Mouse (Mus musculus) hematopoietic stem cell, adult 5-6 weeks (primary cell): Measurements from ENCODE around the gene Grik5. TPM values are rescaled to one million over a fixed set of nuclear protein-coding genes. Genes with fewer than 3 reads are reported as not detected.

ENCODE experiments used
- ATAC-seq, 2 experiments: fragments of 125-278 bp in 1 of 2; replicated peaks in 1 of 2; 2 replicates each; pipeline ENCODE4 v1.8.0; 2016 to 2017; ENCODE audit warnings: inconsistent platforms in 2 of 2, mild to moderate bottlenecking in 2 of 2, moderate number of reproducible peaks in 2 of 2, low read depth in 1 of 2, moderate TSS enrichment in 1 of 2; ENCODE audit not compliant: low FRiP score in 2 of 2, poor library complexity in 2 of 2, severe bottlenecking in 2 of 2, insufficient read depth in 1 of 2, low TSS enrichment in 1 of 2
- total RNA-seq: library from RNA; stranded (forward); fragments of 172-1452, 232-1000 nt; gene quantifications from 2 replicates; pipeline ENCODE4 v1.2.3, GENCODE M21; 2017

Grik5 gene
- 11.4 and 36.2 TPM in 2 replicates for total RNA-seq

DNA sequence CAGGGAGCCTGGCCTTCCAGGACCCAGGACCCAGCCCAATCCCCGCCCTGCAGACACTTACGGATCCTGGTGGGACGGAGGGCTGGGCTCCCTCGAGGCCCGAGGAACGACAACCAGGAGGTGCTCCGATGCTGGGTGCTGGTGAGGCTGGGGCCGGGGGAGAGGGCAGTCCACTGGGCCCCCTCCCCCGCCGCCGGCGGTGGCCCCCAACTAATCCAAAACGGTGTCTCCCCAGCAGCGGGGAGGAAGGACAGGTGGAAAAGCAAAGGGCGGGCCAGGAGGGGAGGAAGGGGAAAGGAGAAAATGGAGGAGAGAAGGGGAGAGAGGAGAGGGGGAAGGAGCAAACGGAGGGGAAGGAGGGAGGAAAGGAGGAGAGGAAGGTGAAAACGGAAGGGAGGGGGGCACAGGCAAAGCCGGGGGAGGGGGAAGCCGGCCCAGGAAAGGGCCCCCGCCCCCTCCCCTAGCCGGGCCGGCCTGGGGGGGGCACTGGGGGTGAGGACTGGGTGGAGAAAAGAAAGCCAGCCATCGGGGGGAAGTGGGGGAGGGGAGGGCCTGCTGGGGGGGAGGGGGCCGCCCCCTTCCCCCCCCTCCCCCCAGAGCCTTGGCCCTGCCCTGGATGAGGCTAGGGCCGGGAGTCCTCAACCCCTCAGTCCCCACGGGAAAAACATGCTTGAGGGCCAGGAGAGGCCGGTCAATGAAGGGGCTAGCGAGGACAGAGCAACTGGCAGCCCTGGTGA, at the start of gene Grik5, which contains the start of gene Zfp574:
Grik5 (minus strand) TSS at position 368 of the 737 bp plus-strand sequence.
Zfp574 (plus strand) TSS at position 589 of the 737 bp plus-strand sequence.
- ATAC-seq = no peak

DNA sequence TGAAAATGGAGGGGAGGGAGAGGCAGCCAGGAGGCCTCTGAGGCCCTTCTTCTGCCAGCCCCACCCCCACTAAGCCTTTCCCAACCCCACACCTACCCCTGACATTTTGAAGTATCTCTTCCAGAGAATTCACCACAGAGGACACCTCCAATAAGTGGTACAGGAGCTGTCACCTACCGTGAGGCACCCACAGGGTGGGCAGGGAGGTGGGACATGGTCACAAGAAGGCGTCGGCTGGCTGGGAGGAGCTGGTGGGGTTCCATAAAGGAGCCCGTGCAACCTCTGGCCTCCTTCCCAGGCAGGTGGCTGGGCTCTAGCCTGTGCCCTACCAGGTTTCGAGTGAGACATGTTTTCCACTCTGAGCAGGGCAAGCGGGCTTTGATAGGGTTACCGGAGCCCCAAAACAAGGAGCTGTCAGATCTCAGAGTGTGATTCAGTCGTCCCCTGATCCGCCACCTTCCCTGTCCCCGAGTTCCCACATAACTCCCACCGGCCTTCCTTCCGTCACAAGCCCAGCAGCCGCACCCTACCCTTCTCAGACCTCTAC, 49.2 kb upstream of the Grik5 start:
- ATAC-seq = no peak

DNA sequence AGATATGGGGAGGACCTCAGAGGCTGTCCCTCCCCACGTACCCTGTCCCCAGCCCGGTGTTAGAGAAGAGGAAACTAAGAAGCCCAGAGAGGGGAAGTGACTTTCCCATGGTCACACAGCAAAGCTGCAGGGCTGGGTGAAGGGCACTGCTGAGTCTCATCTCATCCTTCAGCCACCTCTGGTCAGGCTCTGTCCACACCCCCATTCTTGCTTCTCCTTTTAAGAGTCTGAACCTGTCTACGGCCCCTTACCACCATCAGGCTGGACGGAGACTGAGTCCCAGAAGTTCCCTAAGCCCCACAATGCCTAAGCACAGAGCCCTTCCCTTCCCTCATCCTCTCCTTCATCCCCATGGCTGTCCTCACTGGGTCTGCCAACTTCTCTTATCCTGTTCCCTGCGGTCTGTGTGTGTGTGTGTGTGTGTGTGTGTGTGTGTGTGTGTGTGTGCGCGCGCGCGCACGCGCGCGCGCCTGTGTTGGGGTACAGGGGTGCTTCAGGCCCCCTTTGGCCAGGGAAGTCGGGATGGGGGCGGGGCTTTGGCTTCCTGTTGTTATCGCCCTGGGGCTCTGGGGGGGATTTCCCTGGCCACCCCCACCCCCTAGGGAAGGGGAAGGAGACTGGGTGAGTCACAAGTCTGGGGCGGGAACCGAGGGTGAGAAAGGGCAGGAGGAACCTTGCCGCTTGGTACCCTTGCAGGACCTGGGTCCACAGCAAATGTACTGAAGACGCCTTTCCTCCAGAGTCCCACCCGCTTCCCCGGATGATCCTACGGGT, 48.1 kb upstream of the Grik5 start:
- peak; percentile 81 to 86 for ATAC-seq

DNA sequence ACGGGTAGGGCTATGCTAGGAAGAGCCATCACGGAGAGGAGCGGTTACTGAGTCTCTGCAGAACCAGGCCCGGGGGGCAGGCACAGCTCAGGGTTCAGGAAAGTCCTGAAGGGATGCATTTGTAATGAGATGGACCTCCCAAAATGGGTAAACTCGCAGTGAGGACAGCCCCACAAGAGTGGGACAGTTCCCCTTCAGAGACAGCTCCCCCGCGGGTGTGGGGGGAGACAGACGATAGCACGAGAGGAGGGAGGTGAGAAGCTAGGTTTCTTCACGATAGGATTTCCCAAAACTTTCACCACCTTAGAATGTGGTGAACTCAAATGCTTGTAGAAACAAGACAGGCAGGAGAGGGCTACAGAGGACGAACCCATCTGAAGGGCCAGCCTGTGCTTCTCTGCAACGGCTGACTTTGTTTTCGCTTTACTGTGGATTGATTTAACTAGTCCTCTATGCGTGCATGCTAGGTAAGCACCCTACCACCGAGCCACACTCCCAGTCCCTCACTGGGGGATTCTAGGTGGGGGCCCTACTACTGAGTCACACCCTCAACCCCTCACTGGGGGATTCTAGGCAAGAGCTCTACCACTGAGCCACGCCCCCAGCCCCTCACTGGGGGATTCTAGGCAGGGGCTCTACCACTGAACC, 40.9 kb upstream of the Grik5 start:
- no peak for ATAC-seq

DNA sequence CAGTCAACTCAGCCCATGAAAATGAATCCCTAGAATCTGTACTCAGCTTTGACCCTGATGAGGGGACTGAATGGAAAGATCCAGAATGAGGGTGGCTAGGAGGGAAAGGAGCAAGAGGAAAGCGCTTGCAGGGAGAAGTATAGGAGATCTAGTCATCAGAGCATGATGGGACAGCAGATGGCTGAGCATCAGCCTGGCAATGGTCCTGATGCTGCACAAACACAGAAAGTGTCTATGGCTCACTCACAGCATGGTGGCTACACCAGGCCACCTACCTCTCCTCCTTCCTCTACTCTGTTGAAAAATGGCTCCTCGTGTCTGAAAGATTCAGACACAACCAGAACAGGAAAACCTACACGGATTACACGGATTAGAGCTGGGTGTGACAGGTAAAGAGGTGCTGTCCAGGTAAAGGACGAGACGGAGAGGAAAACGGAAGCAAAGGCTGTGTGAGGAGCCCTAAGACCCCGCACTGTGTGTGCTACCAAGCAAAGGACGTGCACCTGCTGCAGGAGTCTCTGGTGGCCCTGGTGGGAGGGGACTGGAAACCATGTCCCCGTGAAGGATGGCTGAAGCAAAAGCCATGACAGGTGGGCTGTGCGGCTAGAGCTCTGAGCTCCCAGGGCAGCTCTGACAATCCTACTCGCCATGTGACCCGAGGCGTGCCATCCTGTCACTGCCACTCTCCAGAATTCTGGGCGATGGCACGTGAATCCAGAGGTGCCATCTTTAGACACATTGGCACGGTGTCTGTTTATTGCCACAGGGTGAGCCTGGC, 40.2 kb upstream of the Grik5 start:
- ATAC-seq = no peak

DNA sequence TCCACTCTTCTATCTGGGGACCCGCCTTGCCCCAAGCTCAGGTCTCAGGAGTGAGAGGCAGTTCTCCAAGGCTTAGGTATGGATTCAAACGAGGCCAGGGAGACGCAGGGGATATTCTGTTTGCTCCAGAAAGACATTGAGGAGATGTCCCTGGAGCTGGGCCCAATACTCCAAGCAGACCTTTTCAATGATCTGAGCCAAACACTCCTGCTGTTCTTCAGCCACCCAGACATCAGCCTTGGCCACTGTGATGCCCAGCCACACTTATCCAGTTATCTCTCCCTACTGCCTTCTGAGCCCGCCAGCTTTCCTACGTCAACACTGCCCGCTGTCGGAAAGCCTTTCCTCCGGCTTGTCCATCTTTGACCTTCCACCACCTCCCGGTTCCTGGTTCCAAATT, 38.2 kb upstream of the Grik5 start:
- ATAC-seq = no peak

DNA sequence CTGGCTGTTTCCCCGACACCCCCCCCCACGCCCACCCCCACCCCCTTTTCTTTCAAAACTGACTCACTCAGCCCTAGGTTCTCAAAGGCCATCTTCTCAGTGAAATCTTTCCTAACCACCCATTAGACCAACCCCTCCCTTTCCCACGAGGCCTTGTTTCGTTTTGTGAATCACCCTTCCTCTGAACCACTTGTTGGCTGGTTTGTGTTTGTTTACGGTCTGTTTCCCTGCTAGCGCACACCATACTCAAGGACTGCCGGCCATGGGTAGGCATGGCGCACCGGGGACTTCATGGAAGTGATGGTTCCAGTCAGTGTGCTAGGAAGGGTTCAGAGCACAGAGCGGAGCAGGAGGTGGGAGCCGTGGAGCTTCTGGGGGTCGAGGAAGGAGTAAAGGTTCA, 37.2 kb upstream of the Grik5 start:
- no peak for ATAC-seq

DNA sequence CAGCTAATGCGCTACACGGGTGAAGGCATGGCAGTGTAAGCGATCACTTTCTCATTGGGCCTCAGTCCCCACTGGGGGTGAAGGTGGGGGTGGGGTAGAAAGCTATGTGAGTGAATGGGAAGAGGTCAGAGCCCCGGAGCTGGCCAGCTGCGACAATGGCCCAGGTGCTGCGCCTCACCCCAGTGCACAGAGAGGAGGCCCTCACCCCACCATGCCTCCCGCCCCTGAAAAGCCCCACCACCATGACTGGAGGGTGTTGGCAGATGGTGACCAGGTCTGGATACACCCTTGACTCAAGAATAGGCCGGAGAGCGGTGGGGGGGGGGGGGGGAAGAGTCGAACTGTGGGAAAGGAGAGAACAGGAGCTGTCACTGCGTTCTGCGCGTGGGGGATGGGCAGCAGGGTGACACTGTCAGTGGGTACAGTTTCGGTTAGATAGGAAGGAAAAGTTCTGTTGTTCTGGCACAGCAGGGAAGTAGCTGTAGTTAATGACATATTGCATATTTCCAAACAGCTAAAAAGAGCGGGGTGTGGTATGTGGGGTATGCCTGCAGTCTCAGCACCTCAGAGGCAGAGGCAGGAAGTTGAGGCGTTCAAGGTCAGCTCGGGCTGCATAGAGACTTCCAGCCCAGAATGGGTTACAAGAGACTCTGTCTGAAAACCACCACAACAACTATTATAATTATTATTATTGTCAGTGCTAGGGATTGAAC, 34.8 kb upstream of the Grik5 start:
- peak in 1 of 2 experiments; percentile 54; a peak in 2 of 4 replicates for ATAC-seq

DNA sequence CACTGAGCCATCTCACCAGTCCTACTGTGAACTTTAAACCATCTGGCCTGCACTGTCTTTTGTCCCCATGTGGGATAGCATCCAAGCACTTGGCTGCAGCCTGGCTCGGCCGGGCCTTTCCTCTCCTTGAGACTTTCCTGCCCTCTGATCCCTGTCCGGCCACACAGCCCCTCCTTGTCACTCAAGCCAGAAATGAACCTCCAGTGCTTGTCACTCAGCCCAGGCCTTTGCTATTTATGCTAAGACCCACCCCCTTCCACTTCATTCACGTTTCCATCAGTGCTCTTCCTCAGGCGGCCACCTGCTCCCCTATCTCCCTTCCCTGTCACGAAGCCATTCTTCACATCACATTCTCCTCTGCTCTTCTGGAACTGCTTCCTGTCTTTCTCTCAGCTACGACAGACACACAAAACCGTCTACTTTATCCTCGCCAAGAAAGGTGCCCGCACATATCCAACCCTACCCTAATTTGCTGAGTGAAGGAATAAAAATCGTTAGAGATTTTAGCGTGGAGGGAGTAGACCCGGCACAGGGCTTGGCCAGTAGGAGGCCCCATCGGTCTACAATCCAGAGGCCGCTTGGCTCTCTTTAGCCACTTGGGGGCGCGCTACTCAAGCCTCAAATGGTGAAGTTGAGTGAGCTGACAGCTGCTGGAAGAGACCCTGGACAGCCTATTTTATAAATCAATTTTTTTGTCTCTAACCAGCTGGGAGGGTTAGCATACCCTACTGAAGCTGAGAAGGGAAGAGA, 33.4 kb upstream of the Grik5 start:
- peak; percentile 80 to 85 for ATAC-seq

DNA sequence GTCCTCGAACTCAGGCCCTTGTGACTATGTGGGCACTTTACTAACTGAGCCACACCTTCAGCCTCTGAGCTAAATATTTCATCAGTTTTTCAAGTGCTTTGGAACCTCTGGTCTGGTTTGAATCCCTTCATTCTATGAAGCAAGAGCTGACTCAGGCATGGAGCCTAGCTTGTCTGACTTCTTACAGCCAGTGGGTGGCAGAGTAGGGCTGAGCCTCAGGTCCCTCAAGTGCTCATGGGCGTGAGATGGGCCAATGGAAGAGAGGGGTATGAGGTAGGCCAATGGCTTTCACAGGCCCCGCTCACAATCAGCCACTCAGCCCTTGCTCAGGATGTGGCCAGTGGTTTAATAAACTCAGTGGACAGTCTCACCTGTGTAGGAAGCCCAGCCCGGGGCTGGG, 27.4 kb upstream of the Grik5 start:
- ATAC-seq = no peak

DNA sequence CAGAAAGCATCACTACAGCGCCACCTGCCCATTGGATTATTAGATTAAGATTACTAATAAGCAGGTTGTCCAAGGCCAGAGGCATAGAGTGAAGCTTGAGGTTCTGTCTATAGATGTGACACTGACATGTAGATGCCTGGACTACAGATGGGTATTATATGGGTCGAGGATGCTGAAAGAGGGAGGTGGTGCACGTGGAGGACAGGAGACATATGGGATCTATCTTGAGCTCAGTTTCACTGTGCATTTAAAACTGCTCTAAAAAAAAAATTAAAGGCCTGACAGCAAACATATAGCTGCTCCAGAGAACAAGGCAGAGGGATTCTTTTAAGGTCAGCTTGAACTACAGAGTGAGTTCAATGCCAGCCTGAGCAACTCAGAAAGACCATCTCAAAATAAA, 26.0 kb upstream of the Grik5 start:
- no peak for ATAC-seq

DNA sequence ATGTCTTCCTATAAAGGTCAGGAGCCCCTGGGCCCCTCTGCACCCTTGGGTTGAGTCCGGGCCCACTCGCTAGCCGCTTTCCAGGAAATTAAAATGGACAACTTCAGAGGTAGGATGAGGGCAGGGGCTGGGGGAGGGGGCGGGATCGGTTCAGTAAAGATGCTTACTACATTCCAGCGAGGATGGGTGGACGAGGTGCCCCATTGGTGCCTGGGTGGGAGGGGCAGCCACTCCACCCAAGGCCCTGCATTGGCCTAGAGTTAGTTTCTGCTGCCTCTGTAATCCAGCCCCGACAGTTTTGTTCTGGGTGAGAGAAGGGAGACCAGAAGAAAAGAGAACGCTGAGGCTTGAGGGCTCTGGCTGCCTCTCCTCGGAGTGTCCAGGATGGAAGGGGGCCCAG, 17.7 kb upstream of the Grik5 start:
- ATAC-seq = no peak

DNA sequence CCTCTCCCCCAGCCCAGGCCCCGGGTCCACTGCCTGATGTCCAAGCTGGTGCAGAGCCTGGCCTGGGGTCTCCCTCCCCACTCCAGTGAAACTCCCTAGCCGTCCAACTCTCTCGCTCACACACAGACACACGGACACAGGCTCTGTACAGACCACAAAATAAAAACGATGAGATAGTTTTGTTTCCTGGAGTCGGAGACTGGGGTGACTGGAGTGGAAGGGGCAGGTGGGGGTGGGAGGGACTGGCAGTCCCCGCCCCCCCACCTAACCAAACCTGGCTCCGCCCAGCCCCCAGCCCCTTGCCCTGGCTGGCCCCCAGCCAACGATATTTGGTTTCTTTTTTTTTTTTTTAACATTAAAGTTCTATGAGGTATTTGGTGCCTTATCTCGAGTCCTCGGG, 16.8 kb upstream of the Grik5 start:
- peak in 1 of 2 experiments; percentile 19; a peak in 1 of 4 replicates for ATAC-seq

DNA sequence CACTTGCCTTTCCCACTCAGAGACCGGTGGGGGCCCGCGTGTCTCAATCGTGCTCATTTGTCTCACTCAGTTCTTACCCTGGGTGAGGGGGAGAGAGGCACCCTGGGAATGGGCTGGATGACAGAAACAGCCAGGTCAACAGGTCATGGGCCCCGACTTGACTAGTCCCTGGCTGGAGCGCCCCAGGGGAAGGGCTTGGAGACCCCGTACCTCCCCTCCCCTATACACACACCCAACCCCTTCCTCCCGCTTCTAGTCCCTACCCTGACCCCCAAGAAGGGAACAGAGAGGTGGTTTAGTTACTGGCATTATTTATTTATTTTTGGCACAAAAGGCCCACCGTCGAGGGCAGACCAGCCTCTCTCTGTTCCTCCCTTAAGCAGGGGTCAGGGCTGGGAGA, 16.4 kb upstream of the Grik5 start:
- ATAC-seq = peak in 1 of 2 experiments; percentile 6; a peak in 1 of 4 replicates

DNA sequence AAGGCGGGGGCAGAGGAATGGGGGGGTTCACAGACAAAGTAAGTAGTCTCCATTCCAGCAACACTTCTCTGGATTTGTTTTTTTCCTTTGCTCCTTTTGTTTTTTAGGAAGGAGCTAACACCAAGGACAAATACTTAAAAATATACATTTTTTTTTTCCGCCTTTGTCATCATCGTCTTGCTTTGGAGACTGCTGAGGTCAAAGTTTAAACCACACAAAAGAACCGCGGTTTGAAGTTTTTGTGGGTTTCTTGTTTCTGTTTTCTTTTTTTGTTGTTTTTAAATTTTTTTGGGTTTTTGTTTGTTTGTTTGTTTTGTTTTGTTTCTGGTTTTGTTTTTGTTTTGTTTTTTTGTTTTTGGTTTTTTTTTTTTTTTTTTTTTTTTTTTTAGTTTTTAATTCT, 15.8 kb upstream of the Grik5 start:
- no peak for ATAC-seq
